Mouse (Mus musculus) kidney, adult 2 months (tissue): Measurements from ENCODE around the gene Fam3b.

Experiments
- CTCF ChIP-seq: fragments of 200-500 bp; conservative IDR thresholded peaks from 2 replicates; pipeline ENCODE4 v1.5.1; 2011; ENCODE audit warnings: low read depth, mild to moderate bottlenecking, control low read depth, low read length, moderate library complexity, mixed read lengths; ENCODE audit not compliant: insufficient read depth, insufficient read length
- POLR2A ChIP-seq: fragments of 200-500 bp; IDR thresholded peaks from one replicate; pipeline ENCODE4 v1.6.1; 2011; ENCODE audit warnings: low read depth, low read length, control low read depth

- 0 out of 2 replicates have a peak, but pooled peaks have one; percentile 8 for TF ChIP-seq CTCF
- TF ChIP-seq POLR2A = no peak
Observed at GRCm38 (mm10) chr16:97466182-97466957, 48.2 kb downstream of the Fam3b start.
